8 mouse cellular contexts compared by ENCODE assay signal in the genomic region with DNA sequence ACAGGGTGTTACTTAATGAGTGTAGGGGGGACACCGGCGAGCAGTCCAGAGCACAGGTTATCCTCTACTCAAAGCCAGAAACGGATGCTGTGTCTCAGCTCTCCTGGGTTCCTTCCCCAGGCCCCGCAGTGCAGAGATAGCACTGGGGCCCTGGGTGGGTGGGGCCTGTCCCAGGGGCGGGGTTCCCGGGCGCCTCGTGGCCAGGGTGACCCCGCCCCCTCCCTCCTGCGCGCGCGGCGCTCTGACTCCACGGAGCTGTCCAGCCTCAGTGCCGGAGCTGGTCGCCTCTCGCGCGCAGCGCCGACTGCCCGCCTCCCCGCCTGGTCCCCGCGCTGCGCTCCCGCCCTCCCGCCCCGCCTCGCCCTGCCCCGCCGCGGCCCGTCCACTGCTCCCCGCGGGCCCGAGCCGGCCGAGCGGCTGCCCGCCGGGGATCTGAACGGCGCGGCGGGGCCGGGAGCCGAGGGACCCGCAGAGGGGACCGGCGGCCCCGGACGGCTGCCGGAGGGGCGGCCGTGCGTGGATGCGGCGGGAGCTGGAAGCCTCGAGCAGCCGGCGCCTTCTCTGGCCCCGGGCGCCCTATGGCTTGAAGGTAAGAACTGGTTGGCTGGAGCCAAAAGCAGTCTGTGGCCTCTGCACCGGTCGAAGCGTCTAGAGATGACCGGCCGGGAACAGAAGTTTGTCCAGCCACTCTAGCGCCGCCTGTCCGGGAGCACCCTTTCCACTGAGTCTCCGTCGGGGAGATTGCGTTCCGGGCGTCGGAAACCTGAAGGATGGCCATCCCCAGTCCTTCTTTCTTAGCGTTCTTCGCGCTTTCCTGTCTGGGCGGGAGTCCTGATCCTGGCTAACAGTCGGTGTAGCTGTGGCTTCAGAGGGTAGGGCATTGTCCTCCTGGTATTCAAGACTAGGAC. TPM values are rescaled to one million over a fixed set of nuclear protein-coding genes. Genes with fewer than 3 reads are reported as not detected.
DNase-seq lines count a peak whose midpoint lies in the region; ATAC-seq and TF ChIP-seq lines count a peak whose summit lies in the region.

TSS of gene Drd2 (plus strand) at position 492 of the 908 bp plus-strand sequence.

- H3K27me3 ChIP-seq in liver, embryonic 13.5 days, result peaks cover 42% of the 10 kb centered on the region

- H3K4me1 ChIP-seq in cortical plate, adult 2 months (ENCODE audit: control insufficient read depth, insufficient read depth, low read length), result no peaks in the 10 kb centered on the region
- H3K4me1 ChIP-seq in liver, embryonic 13.5 days (replicated peaks), result 0 out of 2 replicates have a peak, but pooled peaks cover 3% of the 10 kb centered on the region
- H3K4me1 ChIP-seq in olfactory bulb, adult 2 months (ENCODE audit: control insufficient read depth, insufficient read depth, low read length), result peaks cover 4% of the 10 kb centered on the region

- H3K27ac ChIP-seq in cortical plate, adult 2 months (ENCODE audit: insufficient read depth, low read length), result no peak within 1 kb of the TSS
- no peak within 1 kb of the TSS for H3K27ac ChIP-seq in liver, embryonic 13.5 days
- no peak within 1 kb of the TSS for H3K27ac ChIP-seq in olfactory bulb, adult 2 months (ENCODE audit: insufficient read depth, low read depth, low read length)

- peak; percentile 50 for ATAC-seq in liver, embryonic 13.5 days (ENCODE audit: low read depth)
- no peak for ATAC-seq in erythroblast, adult 5-6 weeks (replicated peaks; ENCODE audit: low FRiP score, poor library complexity, severe bottlenecking)

- peak within 1 kb of the TSS; percentile 26; the same call in 1 of the 2 replicates for H3K4me3 ChIP-seq in cortical plate, adult 2 months (ENCODE audit: insufficient read depth, low read length)
- H3K4me3 ChIP-seq in liver, embryonic 13.5 days (replicated peaks), result peak within 1 kb of the TSS; percentile 25
- H3K4me3 ChIP-seq in olfactory bulb, adult 2 months (ENCODE audit: insufficient read depth, low read depth, low read length), result peak within 1 kb of the TSS; percentile 33; the same call in 1 of the 2 replicates

- peak within 1 kb of the TSS; percentile 36 for H3K4me2 ChIP-seq in liver, embryonic 13.5 days

- DNase-seq in 3134 (ENCODE audit: extremely low read depth, insufficient read length, low spot score) (peak; percentile 6), R1 (ENCODE audit: low read depth, low spot score) (peak; percentile 79)
- DNase-seq in heart, postnatal 14 days, result peak; percentile 17 to 29
- no peak for DNase-seq in liver, embryonic 13.5 days
- no peak for DNase-seq in spleen, adult 12 weeks (ENCODE audit: low spot score)

- WGBS in liver, embryonic 13.5 days (ENCODE audit: insufficient replicate concordance), result 2% methylated on average over 47 of the region's 84 CpGs
- WGBS in olfactory bulb, adult 2 months, result 5% methylated on average over 71 of the region's 84 CpGs

- no peak for TF ChIP-seq CTCF in cortical plate, adult 2 months (IDR thresholded peaks at IDR 0.05; ENCODE audit: extremely low read depth, insufficient read depth, low read length)
- TF ChIP-seq CTCF in olfactory bulb, adult 2 months (IDR thresholded peaks at IDR 0.05; ENCODE audit: insufficient read depth, low read depth, low read length), result no peak

- H3K9me3 ChIP-seq in liver, embryonic 13.5 days (replicated peaks), result no peaks in the 10 kb centered on the region

- H3K9ac ChIP-seq in liver, embryonic 13.5 days, result no peak within 1 kb of the TSS

- TF ChIP-seq POLR2A in cortical plate, adult 2 months (IDR thresholded peaks at IDR 0.05; ENCODE audit: extremely low read depth, insufficient read depth, low read length), result no peak
- TF ChIP-seq POLR2A in olfactory bulb, adult 2 months (IDR thresholded peaks at IDR 0.05; ENCODE audit: insufficient read depth, low read depth, low read length), result no peak

- no peaks in the 10 kb centered on the region for H3K36me3 ChIP-seq in liver, embryonic 13.5 days

- intact Hi-C loops in heart, postnatal 14 days (cut with DNase I), result no loop called here

RNA-seq across cellular contexts. Expression of gene Drd2, which starts in this region (rescaled TPM):
- 1.4 and 23.7 TPM in 2 replicates for polyA plus RNA-seq in cortical plate, adult 2 months (2012; rRNA removed)
- under 1 TPM; 0.69 to 0.80 TPM for total RNA-seq in heart, postnatal 14 days (2021)
- not detected in 2 replicates for polyA plus RNA-seq in liver, embryonic 13.5 days (2015; fragmentation: Nextera tagmentation; extraction: Ambion mirVana)
- not detected in 2 replicates for polyA plus RNA-seq in olfactory bulb, adult 2 months (2012; ENCODE audit: insufficient read depth, insufficient read length, low replicate concordance, missing spikeins)
- not detected in 2 replicates for total RNA-seq in erythroblast, adult 5-6 weeks (2015; ENCODE audit: low replicate concordance)
- total RNA-seq in erythroblast, adult 5-6 weeks (2017; ENCODE audit: low replicate concordance), result not detected in 2 replicates

Comparison
In these comparisons a context has a peak if more than half of its experiments do, and no peak if none do; other contexts are left out.
1. Peak in DNase-seq in heart, postnatal 14 days; RNA of the gene not detected or under 1 TPM.
2. Peak in ATAC-seq, H3K4me3 ChIP-seq and H3K4me2 ChIP-seq in liver, embryonic 13.5 days; RNA of the gene not detected or under 1 TPM.
3. DNase-seq: peak in 3134 (single experiment) and R1 (single experiment); none in liver, embryonic 13.5 days (single experiment) and spleen, adult 12 weeks (single experiment).
4. Peak in every context shown above with its lines, with median percentiles within 50 percentile points of each other: H3K4me3 ChIP-seq.